Mouse (Mus musculus) liver, adult 2 months (tissue): ENCODE measurements at regions not wholly inside any gene's neighbourhood (a gene's known extent, or its start where the extent isn't known, plus 50 kb on each side); places are given as distances from the start of the nearest gene placed in this dataset.

ENCODE experiments used
- DNase-seq: peaks from one replicate; pipeline ENCODE4 v3.0.0-alpha.2; 2011; ENCODE audit warnings: low read depth, low spot score; ENCODE audit errors: extremely low read depth
- H3K27ac ChIP-seq: fragments of 200-500 bp; replicated peaks from 2 replicates; pipeline ENCODE4 v1.5.1; 2012; ENCODE audit warnings: low read depth, mild to moderate bottlenecking, control low read depth, inconsistent platforms, low read length; ENCODE audit not compliant: insufficient read depth
- H3K27me3 ChIP-seq: fragments of 200-500 bp; 2 replicates; pipeline ENCODE4 v1.6.1; 2012; ENCODE audit warnings: mild to moderate bottlenecking, moderate library complexity, low read length, inconsistent platforms; ENCODE audit not compliant: control insufficient read depth, insufficient read depth
- H3K36me3 ChIP-seq: fragments of 200-500 bp; 2 replicates; pipeline ENCODE4 v1.6.1; 2012; ENCODE audit warnings: low read length, inconsistent platforms; ENCODE audit not compliant: control insufficient read depth, insufficient read depth
- H3K4me1 ChIP-seq: fragments of 200-500 bp; 2 replicates; pipeline ENCODE4 v1.6.1; 2011; ENCODE audit warnings: low read length; ENCODE audit not compliant: control insufficient read depth, insufficient read depth
- H3K4me3 ChIP-seq: fragments of 200-500 bp; 2 replicates; pipeline ENCODE4 v1.5.1; 2011; ENCODE audit warnings: low read depth, mild to moderate bottlenecking, control low read depth, low read length, moderate library complexity; ENCODE audit not compliant: insufficient read depth
- H3K79me2 ChIP-seq: fragments of 200-500 bp; 2 replicates; pipeline ENCODE4 v1.6.1; 2012; ENCODE audit warnings: inconsistent platforms, mild to moderate bottlenecking, low read length, moderate library complexity; ENCODE audit not compliant: control insufficient read depth, insufficient read depth
- H3K9ac ChIP-seq: fragments of 200-500 bp; 2 replicates; pipeline ENCODE4 v1.6.1; 2012; ENCODE audit warnings: low read depth, mild to moderate bottlenecking, control low read depth, inconsistent platforms, low read length
- CTCF ChIP-seq: fragments of 200-500 bp; IDR thresholded peaks from 2 replicates; pipeline ENCODE4 v1.5.1; 2011; ENCODE audit warnings: low read depth, low read length, control low read depth
- POLR2A ChIP-seq: fragments of 200-500 bp; IDR thresholded peaks from 2 replicates; pipeline ENCODE4 v1.6.1; 2011; ENCODE audit warnings: low read length, control low read depth; ENCODE audit not compliant: insufficient read depth; ENCODE audit errors: extremely low read depth
- WGBS: fragments of 180-500 bp; shearing (Covaris S2); methylation state at CpG from one replicate; pipeline ENCODE4 v1.1.7; 2018; 5-methylcytosine and 5-hydroxymethylcytosine counted together

GRCm38 (mm10) chr2:160223366-160223765 lies 110.6 kb downstream of the Gm826 start:
- Histone ChIP-seq H3K27me3 (no peaks in the 10 kb centered on the region), H3K79me2 (no peaks in the 10 kb centered on the region), H3K9ac (no peak overlapping the region), H3K36me3 (no peaks in the 10 kb centered on the region), H3K27ac (no peak overlapping the region), H3K4me3 (no peak overlapping the region), H3K4me1 (no peaks in the 10 kb centered on the region; the same call in 1 of the 2 replicates)
- DNase-seq, result peak; percentile 78
- WGBS, result 65% methylated on average over 8 of the region's 8 CpGs
- TF ChIP-seq CTCF, result no peak
- no peak for TF ChIP-seq POLR2A

GRCm38 (mm10) chr2:160221772-160222171 lies 112.2 kb downstream of the Gm826 start:
- TF ChIP-seq CTCF (no peak), POLR2A (no peak)
- H3K36me3 ChIP-seq, result no peaks in the 10 kb centered on the region
- H3K9ac ChIP-seq, result no peak overlapping the region
- no peaks in the 10 kb centered on the region; the same call in 1 of the 2 replicates for H3K4me1 ChIP-seq
- H3K27ac ChIP-seq, result no peak overlapping the region
- WGBS, result 97% methylated on average over 11 of the region's 11 CpGs
- H3K27me3 ChIP-seq, result no peaks in the 10 kb centered on the region
- no peak for DNase-seq
- no peaks in the 10 kb centered on the region for H3K79me2 ChIP-seq
- H3K4me3 ChIP-seq, result no peak overlapping the region

- no peaks in the 10 kb centered on the region for H3K36me3 ChIP-seq
- no peaks in the 10 kb centered on the region for H3K79me2 ChIP-seq
- no peak for TF ChIP-seq CTCF
- TF ChIP-seq POLR2A, result no peak
- DNase-seq, result no peak
- no peaks in the 10 kb centered on the region for H3K27me3 ChIP-seq
- no peak overlapping the region for H3K9ac ChIP-seq
- WGBS, result 45% methylated on average over 7 of the region's 7 CpGs
- H3K4me3 ChIP-seq, result no peak overlapping the region
- no peak overlapping the region for H3K27ac ChIP-seq
- H3K4me1 ChIP-seq, result no peaks in the 10 kb centered on the region; the same call in 1 of the 2 replicates
These were observed 113.4 kb downstream of the Gm826 start for GRCm38 (mm10) chr2:160220562-160221021.

GRCm38 (mm10) chr2:160214032-160214812 lies 119.7 kb downstream of the Gm826 start:
- WGBS, result 92% methylated on average over 10 of the region's 10 CpGs
- no peaks in the 10 kb centered on the region for H3K27me3 ChIP-seq
- no peaks in the 10 kb centered on the region for H3K4me1 ChIP-seq
- H3K79me2 ChIP-seq, result no peaks in the 10 kb centered on the region
- peak; percentile 32 for DNase-seq
- TF ChIP-seq CTCF (no peak), POLR2A (no peak)
- no peak overlapping the region for H3K4me3 ChIP-seq
- H3K27ac ChIP-seq, result no peak overlapping the region
- H3K36me3 ChIP-seq, result no peaks in the 10 kb centered on the region
- H3K9ac ChIP-seq, result no peak overlapping the region

- Histone ChIP-seq H3K9ac (no peak overlapping the region), H3K4me1 (no peaks in the 10 kb centered on the region), H3K36me3 (no peaks in the 10 kb centered on the region), H3K79me2 (no peaks in the 10 kb centered on the region), H3K4me3 (no peak overlapping the region), H3K27ac (0 out of 2 replicates have a peak overlapping the region, but pooled peaks have one; percentile 5), H3K27me3 (no peaks in the 10 kb centered on the region)
- TF ChIP-seq CTCF (no peak), POLR2A (no peak)
- 75% methylated on average over 3 of the region's 3 CpGs for WGBS
- DNase-seq, result peak; percentile 41
These were observed 123.5 kb downstream of the Gm826 start for GRCm38 (mm10) chr2:160210507-160210906.

GRCm38 (mm10) chr2:160209589-160210264 lies 124.2 kb downstream of the Gm826 start:
- no peak for DNase-seq
- Histone ChIP-seq H3K36me3 (no peaks in the 10 kb centered on the region), H3K4me1 (no peaks in the 10 kb centered on the region), H3K27ac (no peak overlapping the region), H3K4me3 (no peak overlapping the region), H3K79me2 (no peaks in the 10 kb centered on the region), H3K9ac (no peak overlapping the region), H3K27me3 (no peaks in the 10 kb centered on the region)
- no peak for TF ChIP-seq POLR2A
- no peak for TF ChIP-seq CTCF
- WGBS, result 96% methylated on average over 12 of the region's 12 CpGs
